Comparison of ENCODE assay signal across 24 mouse cellular contexts in genomic region chr4:123126626-123127025, GRCm38 (mm10). TPM values are rescaled to one million over a fixed set of nuclear protein-coding genes. Genes with fewer than 3 reads are reported as not detected.
DNase-seq lines count a peak whose midpoint lies in the region; ATAC-seq and TF ChIP-seq lines count a peak whose summit lies in the region.
"Had no signal": no experiment of that assay in that cellular context is flagged by ENCODE, and none has a peak within 500 bp of the region (broad histone marks: within the 10 kb centered on the region; RNA-seq: fewer than 3 reads in every experiment).

No protein-coding gene starts in this region.

- no peak for DNase-seq in cerebellum, postnatal 4 days (ENCODE audit: low spot score in 2 of 2)
- DNase-seq in cerebellum, adult 2 months: peak; percentile 68
- DNase-seq in cerebellum, postnatal 10 days: peak; percentile 72 to 75
- DNase-seq in left cerebral cortex, postnatal 14 days (ENCODE audit: low spot score in 2 of 2): no peak
- no peak for DNase-seq in layer of hippocampus, adult 9-11 months
- DNase-seq in left cerebral cortex, postnatal 25 days (ENCODE audit: low spot score in 2 of 2): no peak
- DNase-seq: adrenal gland, postnatal 10 days; B cell, adult 2 months; gastrocnemius, adult 2 months; gastrocnemius, postnatal 25 days; heart, postnatal 36 days had no signal

- no peak overlapping the region for H3K4me3 ChIP-seq in cerebellum, adult 2 months (replicated peaks; ENCODE audit: insufficient read depth, low read depth, low read length)
- H3K4me3 ChIP-seq: embryonic facial prominence, embryonic 13.5 days; gastrocnemius, adult 2 months; heart, embryonic 12.5 days; hindbrain, embryonic 12.5 days had no signal

- peak overlapping the region; percentile 63; the same call in 1 of the 2 replicates for H3K27ac ChIP-seq in cerebellum, adult 2 months (ENCODE audit: insufficient read depth, low read length)
- H3K27ac ChIP-seq: embryonic facial prominence, embryonic 13.5 days; gastrocnemius, adult 2 months; hindbrain, embryonic 12.5 days had no signal

- intact Hi-C loops in left cerebral cortex, postnatal 14 days (cut with DNase I): no loop called here
- intact Hi-C loops in left cerebral cortex, postnatal 25 days (cut with DNase I): no loop called here

- TF ChIP-seq POLR2A in cerebellum, adult 2 months (IDR thresholded peaks at IDR 0.05; ENCODE audit: borderline replicate concordance, insufficient read depth, low read length): no peak

- no peaks in the 10 kb centered on the region for H3K27me3 ChIP-seq in cerebellum, adult 2 months (ENCODE audit: control insufficient read depth, insufficient read depth, low read length)
- H3K27me3 ChIP-seq: embryonic facial prominence, embryonic 13.5 days; heart, embryonic 12.5 days; hindbrain, embryonic 12.5 days had no signal

- TF ChIP-seq CTCF in cerebellum, adult 2 months (IDR thresholded peaks at IDR 0.05; ENCODE audit: borderline replicate concordance, insufficient read depth, low read depth, low read length): no peak

- peaks cover 18% of the 10 kb centered on the region for H3K4me1 ChIP-seq in cerebellum, adult 2 months (ENCODE audit: control insufficient read depth, insufficient read depth, low read length)
- H3K4me1 ChIP-seq: embryonic facial prominence, embryonic 13.5 days; heart, embryonic 12.5 days; hindbrain, embryonic 12.5 days had no signal

- ATAC-seq in cerebellum, adult (ENCODE audit: insufficient number of reproducible peaks, low FRiP score, low TSS enrichment): peak; percentile 74; the same call in 1 of the 2 replicates
- ATAC-seq: forebrain, embryonic 14.5 days; hindbrain, embryonic 16.5 days; inflammation-experienced regulatory T-cells, adult 6 months; intestine, postnatal 0 days had no signal

- 16% methylated on average over 7 of the region's 7 CpGs for WGBS in cerebellum, adult 2 months

RNA-seq across cellular contexts. Expression of gene Oxct2b, which starts 10.6 kb away (rescaled TPM):
- 0.11 TPM in 2 replicates for polyA plus RNA-seq in cerebellum, adult 2 months (2012; rRNA removed)
- under 1 TPM in 1 of 2 experiments, not detected in 1; 0.30 TPM for total RNA-seq in left cerebral cortex, postnatal 14 days (2021)
- under 1 TPM in 1 of 2 experiments, not detected in 1; 0.25 TPM for total RNA-seq in left cerebral cortex, postnatal 25 days (2021)
- total RNA-seq: adrenal gland, postnatal 10 days; adrenal gland, postnatal 4 days; gastrocnemius, adult 2 months; gastrocnemius, postnatal 25 days; heart, adult 8-10 months; heart, postnatal 36 days; MEL had no signal
- polyA plus RNA-seq: embryonic facial prominence, embryonic 13.5 days; heart, embryonic 12.5 days; heart, embryonic 16.5 days; hindbrain, embryonic 12.5 days; inflammation-experienced regulatory T-cells, adult 6 months had no signal

RNA-seq across cellular contexts. Expression of gene Ppie, which starts 13.1 kb away (rescaled TPM):
- polyA plus RNA-seq in cerebellum, adult 2 months (2012; rRNA removed): 24.6 and 25.3 TPM in 2 replicates
- total RNA-seq in left cerebral cortex, postnatal 14 days (2021): 10 to 100 TPM; 20.7 to 22.6 TPM
- total RNA-seq in left cerebral cortex, postnatal 25 days (2021): 10 to 100 TPM; 19.9 to 21.4 TPM

RNA-seq across cellular contexts. Expression of gene Bmp8b, which starts 21.7 kb away (rescaled TPM):
- 0.10 and 0.24 TPM in 2 replicates for polyA plus RNA-seq in cerebellum, adult 2 months (2012; rRNA removed)
- total RNA-seq in left cerebral cortex, postnatal 14 days (2021): under 1 TPM; 0.24 to 0.40 TPM
- total RNA-seq in left cerebral cortex, postnatal 25 days (2021): under 1 TPM in 1 of 2 experiments, not detected in 1; 0.27 TPM
- total RNA-seq: adrenal gland, postnatal 10 days; gastrocnemius, adult 2 months; gastrocnemius, postnatal 25 days; granulocyte monocyte progenitor cell, adult 5-6 weeks; heart, adult 8-10 months; heart, postnatal 36 days had no signal
- polyA plus RNA-seq: inflammation-experienced regulatory T-cells, adult 6 months had no signal

RNA-seq across cellular contexts. Expression of gene Hpcal4, which starts 56.4 kb away (rescaled TPM):
- 23.9 and 25.7 TPM in 2 replicates for polyA plus RNA-seq in cerebellum, adult 2 months (2012; rRNA removed)
- total RNA-seq in left cerebral cortex, postnatal 14 days (2021): 100 to 1,000 TPM; 350 to 371 TPM
- 100 to 1,000 TPM; 553 to 568 TPM for total RNA-seq in left cerebral cortex, postnatal 25 days (2021)
- total RNA-seq: granulocyte monocyte progenitor cell, adult 5-6 weeks; MEL had no signal
- polyA plus RNA-seq: inflammation-experienced regulatory T-cells, adult 6 months had no signal

Comparison
In these comparisons a context has a peak if more than half of its experiments do, and no peak if none do; other contexts are left out.
1. DNase-seq: peak in cerebellum, adult 2 months (2 of 2) and cerebellum, postnatal 10 days (2 of 2); none in cerebellum, postnatal 4 days (0 of 2), left cerebral cortex, postnatal 14 days (0 of 2), layer of hippocampus, adult 9-11 months (single experiment) and left cerebral cortex, postnatal 25 days (0 of 2).